Mouse (Mus musculus): Measurements from ENCODE around the gene Tsn.
A peak's percentile ranks its signal among the peaks of the same experiment; 100 is the strongest.

Gene Tsn

DNA sequence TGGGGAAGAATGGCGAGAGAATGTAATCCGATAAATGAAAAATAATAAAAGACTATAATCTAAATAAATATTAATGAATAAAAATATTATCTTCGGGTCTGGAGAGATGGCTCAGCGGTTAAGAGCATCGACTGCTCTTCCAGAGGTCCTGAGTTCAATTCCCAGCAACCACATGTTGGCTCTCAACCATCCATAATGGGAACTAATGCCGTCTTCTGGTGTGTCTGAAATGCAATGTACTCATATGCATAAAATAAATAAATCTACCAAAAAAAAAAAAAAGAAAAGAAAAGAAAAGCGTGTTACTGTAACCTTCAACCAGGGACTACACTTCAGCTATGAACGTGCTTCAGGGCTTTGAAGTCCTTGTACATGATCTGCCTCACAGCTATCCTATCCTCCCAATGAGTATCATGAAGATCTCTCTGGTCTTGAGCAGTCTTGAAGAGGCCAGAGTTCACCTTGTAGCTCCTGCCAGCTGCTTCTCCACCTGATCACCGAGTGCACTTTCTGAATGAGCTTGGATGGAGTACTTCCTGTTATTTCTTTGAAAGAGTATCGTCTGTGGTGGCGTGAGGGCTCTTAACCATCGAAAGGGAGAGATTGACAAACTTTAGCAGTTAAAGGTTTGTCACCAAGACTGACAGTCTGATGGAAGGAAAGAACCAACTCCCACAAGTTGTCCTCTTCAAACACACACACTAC, at the start of gene Tsn:
Tsn (minus strand) TSS at position 118 of the 705 bp plus-strand sequence.
- peak; percentile 13 for DNase-seq (ENCODE audit: low read depth)

GRCm38 (mm10) chr1:118359071-118359761, 47.7 kb upstream of the Tsn start:
- DNase-seq (ENCODE audit: low read depth), result no peak

- no peak for DNase-seq (ENCODE audit: low read depth)
Observed at GRCm38 (mm10) chr1:118349922-118350321, 38.4 kb upstream of the Tsn start.

GRCm38 (mm10) chr1:118343649-118344435, 32.3 kb upstream of the Tsn start:
- DNase-seq (ENCODE audit: low read depth), result no peak

DNA sequence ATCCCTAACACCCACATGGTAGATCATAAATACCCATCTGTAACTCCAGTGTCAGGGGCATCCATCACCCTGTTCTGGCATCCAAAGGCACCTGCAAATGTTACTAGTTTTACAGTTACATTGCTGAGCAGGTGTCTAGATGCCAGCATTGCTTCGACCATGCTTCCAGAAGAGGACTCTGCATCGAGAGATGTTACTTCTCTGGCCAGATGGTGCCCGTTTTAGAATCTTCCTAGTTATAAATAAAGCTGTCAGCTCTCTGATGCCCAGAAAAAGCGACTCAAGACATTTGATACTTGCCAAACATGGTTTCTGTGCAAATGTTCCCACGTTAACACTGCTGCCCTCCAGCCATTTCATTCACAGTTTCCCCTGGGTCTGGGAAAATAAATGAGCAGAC, 26.4 kb upstream of the Tsn start:
- no peak for DNase-seq (ENCODE audit: low read depth)

DNA sequence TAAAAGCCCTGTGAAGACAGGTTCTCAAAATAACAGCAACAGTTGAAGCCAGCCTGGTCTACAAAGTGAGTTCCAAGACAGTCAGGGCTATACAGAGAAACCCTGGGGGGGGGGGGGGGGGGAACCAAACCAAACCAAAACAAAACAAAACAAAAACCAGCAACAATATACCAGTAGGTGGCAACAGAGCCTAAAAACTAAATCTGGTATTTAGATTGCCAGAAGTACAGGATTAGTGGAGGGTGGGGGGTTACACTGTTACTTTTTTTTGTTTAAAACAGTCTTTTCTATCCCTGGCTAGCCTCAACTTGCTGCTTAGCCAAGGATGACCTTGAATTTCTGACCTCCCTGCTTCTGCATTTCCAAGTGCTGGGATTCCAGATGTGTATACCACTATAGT, 24.3 kb upstream of the Tsn start:
- DNase-seq (ENCODE audit: low read depth), result peak; percentile 51

GRCm38 (mm10) chr1:118334749-118335713, 23.5 kb upstream of the Tsn start:
- DNase-seq (ENCODE audit: low read depth), result peak; percentile 62

- peak; percentile 98 for DNase-seq (ENCODE audit: low read depth)
Observed at GRCm38 (mm10) chr1:118321661-118322201, 10.2 kb upstream of the Tsn start, which contains the start of gene Nifk. Gene Nifk (plus strand): TSS chr1:118321839.

GRCm38 (mm10) chr1:118320696-118321095, 9.2 kb upstream of the Tsn start:
- peak; percentile 84 for DNase-seq (ENCODE audit: low read depth)

DNA sequence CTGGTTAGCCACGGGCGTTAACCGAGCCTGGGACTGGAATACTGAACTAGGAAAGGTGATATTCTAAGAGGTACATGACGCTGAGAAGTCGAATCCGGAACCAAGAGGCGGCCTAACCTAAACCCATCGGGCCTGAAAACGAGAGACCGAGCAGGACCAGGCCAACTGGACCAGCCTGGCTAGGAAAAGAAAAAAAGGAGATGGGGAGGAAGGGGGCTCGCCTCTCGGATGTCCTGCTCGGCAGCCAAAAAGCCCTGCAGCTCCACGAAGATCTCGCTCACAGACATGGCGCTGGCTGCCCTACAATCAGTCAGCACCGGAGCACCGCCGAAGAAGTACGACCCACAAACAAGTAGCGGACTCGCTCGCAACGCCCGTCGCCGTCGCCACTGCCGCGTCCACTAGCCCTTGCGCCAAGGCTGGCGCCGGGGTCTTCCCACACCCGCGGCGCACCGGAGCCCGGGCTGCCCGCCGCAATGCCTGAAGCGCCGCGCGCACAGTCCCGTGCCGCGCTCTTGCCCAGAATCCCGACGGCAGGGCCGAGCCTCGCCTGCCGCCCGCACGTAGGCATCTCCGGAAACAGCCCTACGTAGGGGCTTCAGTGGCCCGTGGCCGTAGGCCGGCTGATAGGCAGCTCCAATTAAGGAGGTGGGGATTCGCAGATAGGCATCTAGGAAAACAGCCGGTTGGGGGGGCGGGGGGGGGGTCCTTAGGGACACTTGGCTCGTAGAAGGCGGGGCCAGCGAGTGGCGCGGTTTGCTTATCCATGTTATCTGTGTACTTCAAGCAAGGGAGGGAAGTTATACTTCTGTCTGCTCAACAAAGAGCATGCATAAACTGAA, 538 bp downstream of the Tsn start:
- peak; percentile 94 for DNase-seq (ENCODE audit: low read depth)

- DNase-seq (ENCODE audit: low read depth), result no peak
Observed at GRCm38 (mm10) chr1:118297719-118298118, 13.8 kb downstream of the Tsn start.

DNA sequence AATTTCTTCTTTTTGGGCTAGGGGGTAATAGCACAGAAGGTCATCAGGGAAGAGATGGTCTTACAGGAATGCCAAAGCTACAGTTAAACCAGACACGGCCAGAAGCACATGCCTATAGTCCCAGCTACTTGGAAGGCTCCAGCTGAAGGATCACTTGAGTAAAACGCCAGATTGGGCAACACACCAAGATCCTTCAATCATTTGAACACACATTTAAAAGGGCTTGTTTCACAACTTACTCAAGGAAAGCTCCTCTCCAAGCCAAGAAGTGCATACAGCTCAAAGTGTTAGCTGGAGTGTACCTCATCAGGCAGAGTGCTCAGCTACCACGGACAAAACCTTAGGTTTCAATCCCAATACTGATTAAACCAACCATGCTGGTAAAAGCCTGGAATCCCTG, 14.9 kb downstream of the Tsn start:
- no peak for DNase-seq (ENCODE audit: low read depth)

- DNase-seq (ENCODE audit: low read depth), result no peak
Observed at GRCm38 (mm10) chr1:118294826-118295225, 16.7 kb downstream of the Tsn start.

GRCm38 (mm10) chr1:118294192-118294591, 17.3 kb downstream of the Tsn start:
- DNase-seq (ENCODE audit: low read depth), result peak; percentile 13

GRCm38 (mm10) chr1:118292291-118292690, 19.2 kb downstream of the Tsn start:
- DNase-seq (ENCODE audit: low read depth), result no peak

GRCm38 (mm10) chr1:118275139-118275538, 36.4 kb downstream of the Tsn start:
- DNase-seq (ENCODE audit: low read depth), result peak; percentile 68

DNA sequence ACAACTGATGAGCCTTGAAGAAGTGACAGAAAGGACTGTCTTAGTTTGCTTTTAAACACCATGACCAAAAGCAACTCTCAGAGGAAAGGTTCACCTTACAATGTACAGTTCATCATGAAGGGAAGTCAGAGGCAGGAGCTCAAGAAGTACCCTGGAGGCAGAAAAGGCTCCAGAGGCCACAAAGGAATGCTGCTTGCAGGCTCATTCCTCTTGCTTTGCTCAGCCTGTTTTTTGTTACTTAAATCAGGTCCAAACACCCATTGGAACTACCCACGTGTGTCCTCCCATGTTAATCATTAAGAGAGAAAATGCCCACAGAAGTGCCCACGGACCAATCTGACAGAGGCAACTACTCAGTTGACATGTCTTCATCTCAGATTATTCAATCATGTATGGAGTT, 59.6 kb downstream of the Tsn start:
- DNase-seq (ENCODE audit: low read depth), result no peak

Data from 416B (cell line).